Mouse (Mus musculus): ENCODE data around the gene Zfp385b.

The Zfp385b gene

DNA sequence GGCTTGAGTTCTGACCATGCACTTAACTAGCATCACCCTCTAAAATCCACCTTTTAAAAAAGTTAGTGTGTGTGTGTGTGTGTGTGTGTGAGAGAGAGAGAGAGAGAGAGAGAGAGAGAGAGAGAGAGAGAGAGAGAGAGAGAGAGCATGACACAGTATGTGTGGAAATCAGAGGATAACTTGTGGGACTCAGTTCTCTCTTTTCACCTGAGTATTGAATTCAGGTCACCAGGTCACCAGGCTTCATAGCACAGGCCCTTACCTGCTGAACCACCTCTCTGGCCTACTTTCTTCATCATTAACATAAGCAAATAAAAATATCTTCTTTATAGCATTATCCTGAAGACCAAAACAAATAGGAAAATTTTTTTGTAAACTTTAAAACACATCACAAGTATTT lies at the start of gene Zfp385b:
Gene Zfp385b, minus strand, starts transcription at position 101 of the 400 bp plus-strand sequence.
- in situ Hi-C loops (cut with MboI): no loop called here

DNA sequence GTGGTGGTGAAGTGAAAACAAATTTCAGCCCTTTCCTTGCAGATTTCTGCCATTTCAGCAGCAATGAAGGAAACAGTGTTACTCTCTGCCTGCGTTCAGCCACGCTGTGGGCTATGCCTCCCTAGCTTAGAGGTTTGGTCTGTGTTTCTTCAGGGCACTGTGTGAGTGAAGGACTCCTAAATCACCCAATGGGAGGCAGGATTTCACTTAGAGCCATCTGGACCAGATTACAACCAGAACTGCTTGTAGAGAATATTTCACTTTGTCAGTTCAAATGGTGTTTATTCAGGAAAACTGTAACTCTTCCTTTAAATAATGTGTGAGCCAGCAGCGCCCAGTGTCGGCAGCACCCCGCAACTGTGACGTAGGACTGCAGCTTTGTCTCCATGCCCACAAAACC lies 44.5 kb upstream of the Zfp385b start:
- in situ Hi-C loops (cut with MboI): no loop called here

DNA sequence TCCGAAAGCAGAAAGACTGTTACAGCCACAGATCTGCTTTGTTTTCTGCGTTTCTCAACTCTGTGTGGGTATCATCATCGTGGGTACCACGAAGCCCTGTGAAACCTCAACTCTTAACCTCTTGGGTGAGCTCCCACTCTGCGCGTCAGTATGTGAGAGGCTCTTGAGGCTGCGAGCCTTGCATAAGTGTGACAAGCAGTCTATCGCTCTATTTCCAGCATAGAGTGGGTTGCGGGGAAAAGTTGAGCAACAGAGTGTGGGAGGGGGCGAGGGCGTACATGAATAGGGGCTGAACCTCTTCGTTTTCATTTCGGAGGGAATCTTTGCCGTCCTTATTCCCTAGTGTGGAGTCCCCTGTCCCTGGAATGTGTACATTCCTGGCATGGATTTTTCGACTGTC lies 44.1 kb upstream of the Zfp385b start:
- in situ Hi-C loops (cut with MboI): no loop called here

GRCm38 (mm10) chr2:77841464-77841863 lies 22.0 kb upstream of the Zfp385b start:
- in situ Hi-C loops (cut with MboI): no loop called here

GRCm38 (mm10) chr2:77839587-77839986 lies 20.1 kb upstream of the Zfp385b start:
- in situ Hi-C loops (cut with MboI): no loop called here

DNA sequence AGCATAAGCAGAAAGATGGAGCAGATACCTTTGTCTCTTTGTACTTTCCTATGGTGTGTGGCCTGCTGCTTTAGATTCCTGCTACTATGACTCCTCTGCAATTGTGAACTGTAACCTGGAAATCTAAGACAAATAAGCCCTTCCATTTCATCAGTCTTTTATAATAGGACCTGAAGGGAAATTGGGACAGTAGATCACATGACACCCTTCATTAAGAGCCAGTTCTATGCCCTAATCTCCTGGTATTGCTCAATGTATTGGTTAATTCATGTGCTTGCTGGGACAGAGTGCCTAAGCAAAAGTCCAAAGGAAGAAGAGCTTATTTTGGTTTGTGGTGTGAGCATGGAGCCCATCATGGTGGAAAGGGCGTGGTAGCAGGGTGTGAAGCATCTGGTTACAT lies 19.2 kb upstream of the Zfp385b start:
- in situ Hi-C loops (cut with MboI): no loop called here

DNA sequence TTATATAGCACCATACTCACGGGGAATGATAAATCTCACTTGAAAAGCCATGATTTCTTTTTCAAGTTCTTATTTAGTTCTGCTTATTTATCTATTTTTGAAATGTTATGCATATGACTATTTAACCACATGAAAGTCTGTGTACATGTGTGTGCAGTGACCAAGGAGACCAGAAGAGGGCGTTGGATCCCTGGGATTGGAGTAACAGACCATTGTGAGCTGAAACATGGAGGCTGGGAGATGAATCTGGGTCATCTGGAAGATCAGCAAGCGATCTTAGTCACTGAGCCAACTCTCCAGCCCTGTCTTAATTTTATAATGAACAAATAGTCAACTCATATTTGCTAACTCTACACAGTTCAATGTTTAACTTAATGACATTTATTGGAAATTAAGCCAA lies 16.3 kb upstream of the Zfp385b start:
- in situ Hi-C loops (cut with MboI): no loop called here

DNA sequence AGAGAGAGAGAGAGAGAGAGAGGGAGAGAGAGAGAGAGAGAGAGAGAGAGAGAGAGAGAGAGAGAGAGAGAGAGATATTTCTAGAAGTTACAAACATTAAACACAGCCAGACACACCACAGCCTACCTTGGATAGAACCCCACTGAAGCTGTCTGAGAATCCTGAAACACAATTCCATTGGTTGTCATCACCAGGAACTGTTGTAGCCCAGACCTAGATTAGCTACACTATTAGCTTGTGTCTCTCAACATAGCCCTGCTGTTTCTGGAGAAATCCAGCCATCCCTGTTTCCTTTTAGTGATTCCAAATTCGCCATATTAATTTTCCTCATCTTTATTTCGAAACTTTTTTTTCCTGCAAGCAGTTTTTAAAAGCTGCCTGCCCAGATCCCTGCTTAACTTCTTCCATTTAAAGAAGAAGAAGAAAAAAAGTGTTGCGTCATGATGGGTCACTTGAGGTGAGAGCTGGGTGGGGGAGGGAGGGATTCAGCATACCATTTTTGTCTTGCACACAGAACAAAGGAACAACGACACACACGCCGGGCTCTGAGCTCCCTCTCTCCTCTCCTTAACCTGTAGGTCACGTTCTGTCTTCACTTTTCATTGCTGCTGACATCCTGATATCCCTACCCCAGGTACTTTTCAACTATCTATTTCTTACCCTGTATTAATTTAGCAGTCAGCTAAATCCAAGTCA lies 6.8 kb upstream of the Zfp385b start:
- in situ Hi-C loops (cut with MboI): no loop called here

DNA sequence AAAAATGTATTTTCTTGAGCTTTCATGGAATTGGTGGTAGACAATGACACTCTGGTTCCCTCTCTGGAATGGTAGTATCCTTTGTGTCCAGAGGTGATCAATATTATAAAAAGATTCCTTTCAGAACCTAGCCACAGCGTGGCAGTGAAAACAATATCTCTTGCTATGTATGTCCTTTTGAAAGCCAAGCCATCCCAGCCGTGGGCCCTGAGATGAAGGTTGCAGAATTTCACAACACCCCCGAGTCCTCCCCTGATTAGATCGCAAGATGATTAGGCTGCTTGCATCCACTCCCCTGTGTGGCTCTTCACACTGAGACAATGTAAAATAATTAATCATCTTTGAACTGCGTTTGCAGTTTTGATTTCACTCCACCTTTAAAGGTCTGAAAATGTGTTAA lies 3.6 kb upstream of the Zfp385b start:
- in situ Hi-C loops (cut with MboI): no loop called here

GRCm38 (mm10) chr2:77817357-77817894 lies 2.0 kb downstream of the Zfp385b start:
- in situ Hi-C loops (cut with MboI): no loop called here

GRCm38 (mm10) chr2:77816413-77817314 lies 2.8 kb downstream of the Zfp385b start:
- in situ Hi-C loops (cut with MboI): no loop called here

GRCm38 (mm10) chr2:77815775-77816412 lies 3.5 kb downstream of the Zfp385b start:
- in situ Hi-C loops (cut with MboI): no loop called here

DNA sequence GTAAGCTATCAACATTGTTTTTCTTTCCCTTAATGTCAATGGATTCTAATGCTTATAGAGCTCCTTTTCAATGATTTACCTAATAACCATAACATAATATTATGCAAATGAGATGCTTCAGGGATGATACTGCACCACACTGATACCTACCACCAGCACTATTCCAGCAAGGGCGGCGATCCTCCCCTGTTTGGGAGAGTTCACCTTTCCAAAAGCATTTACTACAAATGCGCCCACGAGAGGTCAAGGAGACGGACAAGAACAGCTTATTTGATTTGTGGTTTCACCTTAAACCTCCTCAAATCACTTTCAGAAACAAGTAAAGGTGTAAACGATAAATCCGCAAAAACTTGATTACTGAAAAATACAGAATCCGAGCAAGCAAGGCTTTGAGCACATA lies 4.5 kb downstream of the Zfp385b start:
- in situ Hi-C loops (cut with MboI): no loop called here

DNA sequence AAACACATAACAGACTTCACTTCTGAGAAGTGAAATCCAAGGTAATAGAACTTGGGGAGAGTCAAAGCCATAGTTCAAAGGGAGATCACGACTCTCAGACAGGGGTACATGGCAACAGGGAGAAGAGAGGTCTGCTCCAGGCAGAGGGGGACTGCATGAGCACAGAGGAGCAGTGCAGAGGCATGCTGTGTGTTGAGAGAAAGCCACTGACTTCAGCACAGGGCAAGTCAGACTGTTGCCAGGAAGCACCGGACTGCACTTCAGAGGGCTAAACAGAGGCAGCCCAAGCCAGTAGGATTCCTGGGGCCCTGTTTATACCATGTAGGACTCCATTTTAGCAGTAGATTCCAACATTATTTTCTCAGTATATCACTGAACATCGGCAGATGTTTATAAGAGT lies 6.4 kb downstream of the Zfp385b start:
- in situ Hi-C loops (cut with MboI): no loop called here

- in situ Hi-C loops (cut with MboI): no loop called here
These were observed 8.7 kb downstream of the Zfp385b start for GRCm38 (mm10) chr2:77810748-77811147.

- in situ Hi-C loops (cut with MboI): no loop called here
These were observed 14.7 kb downstream of the Zfp385b start for GRCm38 (mm10) chr2:77804781-77805180.

DNA sequence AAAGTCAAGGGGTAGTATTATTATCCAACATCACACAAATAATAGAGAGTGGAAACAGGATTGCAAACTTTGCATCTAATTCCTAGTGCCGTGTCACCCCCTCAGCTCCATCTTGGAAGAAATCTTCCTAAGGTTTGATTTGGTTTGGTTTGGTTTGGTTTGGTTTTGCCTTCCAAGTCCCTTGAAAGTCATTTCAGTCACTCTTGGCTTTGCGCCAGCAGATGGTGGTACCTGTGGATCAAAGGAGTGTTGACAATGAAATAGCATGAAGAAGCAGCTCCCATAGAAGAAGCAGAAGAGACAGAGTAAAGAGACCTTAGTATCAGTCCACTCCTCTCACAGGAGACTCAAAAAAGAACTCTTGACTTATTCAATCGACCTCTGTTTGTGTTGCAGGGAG lies 17.1 kb downstream of the Zfp385b start:
- in situ Hi-C loops (cut with MboI): no loop called here

- in situ Hi-C loops (cut with MboI): no loop called here
These were observed 18.0 kb downstream of the Zfp385b start for GRCm38 (mm10) chr2:77801430-77801829.

GRCm38 (mm10) chr2:77801009-77801408 lies 18.4 kb downstream of the Zfp385b start:
- in situ Hi-C loops (cut with MboI): no loop called here

DNA sequence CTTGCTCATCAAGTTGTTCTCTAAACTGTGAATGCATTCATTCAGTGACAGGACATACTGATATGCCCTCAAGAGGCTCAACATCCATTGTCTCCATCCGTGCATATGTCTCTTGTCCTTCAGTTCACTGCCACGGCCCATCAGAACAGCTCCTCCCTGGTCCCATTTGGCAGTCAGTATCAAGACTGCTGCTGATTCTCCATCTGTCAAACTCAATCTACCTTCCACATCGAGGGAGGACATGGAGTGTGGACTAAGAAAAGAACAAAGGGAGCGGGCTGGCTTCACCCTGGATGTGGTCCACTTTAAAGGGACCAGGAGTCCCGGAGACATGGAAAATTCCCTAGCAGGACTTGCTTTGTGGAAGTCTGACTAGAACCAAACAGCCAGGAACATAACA lies 22.2 kb downstream of the Zfp385b start:
- in situ Hi-C loops (cut with MboI): no loop called here

DNA sequence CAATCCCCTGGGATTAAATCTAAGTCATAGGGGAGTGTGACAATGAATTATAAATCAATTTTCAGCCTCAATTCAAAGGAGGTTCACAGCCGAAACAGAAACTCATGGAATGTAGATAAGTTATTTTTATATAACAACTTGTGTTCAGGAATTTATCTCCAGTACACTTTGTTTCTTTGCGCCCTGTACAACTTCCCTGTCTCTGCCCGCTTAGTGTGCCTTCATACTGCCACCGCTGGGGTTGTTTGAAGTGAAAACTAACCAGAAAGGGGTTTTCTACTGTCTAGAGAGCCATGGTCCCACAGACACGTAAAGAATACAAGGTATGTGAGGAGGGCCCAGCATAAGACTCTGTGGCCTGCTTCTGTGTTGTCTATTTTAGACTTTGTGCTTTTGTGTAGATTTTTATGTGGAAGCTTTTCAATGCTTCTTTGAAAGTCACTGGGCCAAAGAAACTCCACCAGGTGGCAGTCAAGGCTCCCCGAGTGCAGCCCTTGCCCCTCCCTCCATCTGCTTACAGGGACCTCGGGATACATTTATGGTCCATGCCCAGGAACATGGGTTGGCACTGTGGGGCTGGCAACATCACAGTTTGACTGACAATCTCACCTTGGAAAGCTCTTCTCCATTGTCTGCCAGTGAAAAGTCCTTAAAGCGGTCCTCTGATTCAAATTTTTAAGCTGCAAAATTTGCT lies 23.4 kb downstream of the Zfp385b start:
- in situ Hi-C loops (cut with MboI): no loop called here

GRCm38 (mm10) chr2:77790846-77791245 lies 28.6 kb downstream of the Zfp385b start:
- in situ Hi-C loops (cut with MboI): no loop called here

Measured in mature B cell (primary cell).